Mouse (Mus musculus): Measurements from ENCODE around the gene Ptprs.

- no peak for TF ChIP-seq CTCF (IDR thresholded peaks at IDR 0.05; ENCODE audit: insufficient read depth, low read depth, low read length)
- no peak for TF ChIP-seq POLR2A (IDR thresholded peaks at IDR 0.05; ENCODE audit: insufficient read depth, low read depth, low read length)
Measured at GRCm38 (mm10) chr17:56505401-56505800, 29.1 kb upstream of the Ptprs start.

All from olfactory bulb, adult 2 months (tissue).